Mouse (Mus musculus): ENCODE measurements at regions not wholly inside any gene's neighbourhood (a gene's known extent, or its start where the extent isn't known, plus 50 kb on each side); places are given as distances from the start of the nearest gene placed in this dataset.

DNA sequence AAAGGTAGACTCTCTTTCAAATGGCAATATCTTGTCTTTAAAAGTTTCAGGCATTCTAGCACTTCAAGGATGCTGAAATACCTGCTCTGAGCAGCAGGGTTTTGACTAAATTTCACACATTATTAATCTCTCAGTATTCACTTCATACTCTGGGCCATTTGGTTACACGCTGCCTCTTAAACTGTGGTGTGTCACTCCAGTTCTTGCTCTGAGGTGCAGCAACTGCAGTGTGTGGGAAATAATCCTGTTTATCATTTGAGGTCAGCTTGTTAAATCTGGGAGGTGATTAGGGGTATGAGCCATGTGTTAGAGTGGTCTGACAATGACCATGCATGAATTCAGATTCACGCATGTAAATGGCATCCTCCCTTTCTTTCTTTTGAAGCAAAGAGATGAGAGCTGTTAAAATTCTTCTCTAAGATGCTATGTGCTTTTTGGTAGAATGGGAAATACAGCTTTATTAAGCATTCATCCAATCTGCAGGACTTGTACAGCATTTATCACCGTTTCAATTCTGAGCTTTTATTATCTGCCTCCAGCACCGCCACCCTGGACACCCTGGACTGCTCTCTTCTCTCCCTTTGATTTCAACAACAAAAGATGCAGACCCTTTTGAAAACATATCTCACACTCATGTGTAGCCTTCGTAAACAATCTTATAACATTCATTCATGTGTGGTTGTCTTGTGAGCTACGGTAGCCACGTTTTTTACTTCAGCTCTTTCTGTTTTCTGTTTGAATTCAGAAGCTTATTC lies 362.4 kb upstream of the Gm38303 start:
- intact Hi-C loops (cut with DNase I), result no loop called here
- DNase-seq, result no peak

DNA sequence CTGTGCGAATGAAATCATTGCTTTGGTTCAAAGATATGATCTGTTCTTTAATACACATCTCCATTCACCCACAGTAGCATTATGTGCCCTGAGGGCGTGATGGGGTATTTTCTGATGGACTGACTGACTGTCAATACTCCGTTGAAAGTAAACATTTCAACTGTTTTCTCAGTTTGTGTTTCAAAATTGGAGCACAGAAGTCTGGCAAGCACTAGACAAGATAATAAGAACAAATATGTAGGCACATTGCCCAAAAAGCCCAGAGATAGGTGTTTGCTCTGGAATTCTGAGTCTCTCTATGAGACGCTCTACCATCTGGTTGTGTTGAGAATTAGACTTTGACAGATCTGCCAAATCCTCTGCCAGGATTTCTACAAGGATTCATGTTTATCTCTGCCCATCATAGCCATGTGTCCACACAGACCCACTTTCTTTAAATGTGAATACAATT lies 350.0 kb upstream of the Gm38303 start:
- no peak for DNase-seq
- intact Hi-C loops (cut with DNase I), result no loop called here

DNA sequence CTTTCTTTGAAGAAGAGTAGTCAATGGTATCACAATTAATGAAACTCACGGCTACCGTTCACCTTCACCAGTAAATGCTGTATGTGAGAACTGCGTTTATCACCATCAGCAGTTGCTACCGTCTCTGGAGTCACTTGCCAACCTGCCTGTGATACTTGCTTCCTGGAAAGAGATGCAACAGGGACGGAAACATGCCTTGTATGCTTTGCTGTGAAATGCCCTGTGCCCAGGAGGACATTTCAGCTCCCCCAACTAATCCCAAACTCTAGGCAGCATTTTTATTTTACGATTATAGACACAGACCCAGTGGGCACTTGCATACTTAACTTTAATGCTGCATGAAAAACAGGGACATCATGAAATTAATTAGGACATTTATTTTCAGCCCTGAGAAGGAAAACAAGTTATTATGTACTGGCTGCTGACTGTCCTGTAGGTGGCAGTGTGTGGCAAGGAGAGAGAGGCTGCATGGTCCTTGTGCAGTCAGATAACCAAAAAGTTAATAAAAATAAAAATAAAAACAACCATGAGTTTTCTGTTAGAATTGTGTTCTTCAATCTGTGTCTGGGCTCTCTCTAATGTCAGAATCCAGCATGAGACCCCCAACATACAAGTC lies 349.5 kb upstream of the Gm38303 start:
- DNase-seq, result peak; percentile 66
- intact Hi-C loops (cut with DNase I), result no loop called here

DNA sequence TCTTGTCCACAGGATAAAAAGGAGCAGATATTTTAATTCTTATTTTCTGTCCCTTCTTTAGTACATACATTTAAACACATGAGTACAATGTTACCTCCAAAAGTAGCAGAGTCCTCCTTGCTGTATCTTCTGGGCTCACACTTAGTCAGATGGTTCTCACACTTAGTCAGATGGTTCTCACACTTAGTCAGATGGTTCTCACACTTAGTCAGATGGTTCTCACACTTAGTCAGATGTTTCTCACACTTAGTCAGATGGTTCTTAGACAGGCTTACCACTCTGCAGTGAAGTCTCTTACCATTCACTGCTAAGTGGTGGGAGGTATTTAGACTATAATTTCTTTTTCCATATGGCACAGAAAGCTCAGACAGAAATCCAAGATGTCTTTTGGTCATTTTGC lies 346.5 kb upstream of the Gm38303 start:
- no peak for DNase-seq
- intact Hi-C loops (cut with DNase I), result no loop called here

DNA sequence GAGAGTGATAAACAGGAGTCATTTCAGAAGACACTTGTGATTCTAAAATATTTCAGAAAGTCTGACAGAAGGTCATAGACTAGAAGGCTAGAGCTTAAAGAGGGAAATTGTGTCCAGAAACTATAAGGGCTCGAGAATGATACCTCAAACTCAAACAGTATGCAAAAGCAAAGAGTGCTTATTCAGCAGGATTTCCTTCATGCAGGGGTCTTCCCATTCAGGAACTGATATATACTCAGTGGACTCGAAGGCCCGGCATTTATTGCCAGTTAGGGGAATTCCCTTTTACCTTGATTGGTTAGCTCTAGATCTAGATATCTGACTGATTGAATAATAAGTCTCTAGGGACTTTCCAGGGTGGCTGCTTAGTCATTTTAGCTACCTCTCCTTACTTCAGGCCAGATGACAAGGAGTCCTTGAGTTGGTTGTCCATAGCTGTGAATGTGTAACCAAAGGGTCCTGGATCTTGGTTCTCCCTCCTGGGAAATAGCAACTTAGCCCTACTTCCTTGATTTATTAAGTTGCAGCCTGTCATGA lies 312.6 kb upstream of the Gm38303 start:
- intact Hi-C loops (cut with DNase I), result no loop called here
- DNase-seq, result no peak

Measured in left cerebral cortex, postnatal 4 days (tissue).